Mouse (Mus musculus) kidney, adult 2 months (tissue): ENCODE data around the gene She.

ENCODE experiments used
- CTCF ChIP-seq: fragments of 200-500 bp; conservative IDR thresholded peaks from 2 replicates; pipeline ENCODE4 v1.5.1; 2011; ENCODE audit warnings: low read depth, mild to moderate bottlenecking, control low read depth, low read length, moderate library complexity, mixed read lengths; ENCODE audit not compliant: insufficient read depth, insufficient read length
- POLR2A ChIP-seq: fragments of 200-500 bp; IDR thresholded peaks from one replicate; pipeline ENCODE4 v1.6.1; 2011; ENCODE audit warnings: low read depth, low read length, control low read depth

- TF ChIP-seq POLR2A: no peak
- no peak for TF ChIP-seq CTCF
Observed at GRCm38 (mm10) chr3:89853752-89854151, 22.6 kb downstream of the She start.
